8 mouse cellular contexts compared by ENCODE assay signal in the genomic region with DNA sequence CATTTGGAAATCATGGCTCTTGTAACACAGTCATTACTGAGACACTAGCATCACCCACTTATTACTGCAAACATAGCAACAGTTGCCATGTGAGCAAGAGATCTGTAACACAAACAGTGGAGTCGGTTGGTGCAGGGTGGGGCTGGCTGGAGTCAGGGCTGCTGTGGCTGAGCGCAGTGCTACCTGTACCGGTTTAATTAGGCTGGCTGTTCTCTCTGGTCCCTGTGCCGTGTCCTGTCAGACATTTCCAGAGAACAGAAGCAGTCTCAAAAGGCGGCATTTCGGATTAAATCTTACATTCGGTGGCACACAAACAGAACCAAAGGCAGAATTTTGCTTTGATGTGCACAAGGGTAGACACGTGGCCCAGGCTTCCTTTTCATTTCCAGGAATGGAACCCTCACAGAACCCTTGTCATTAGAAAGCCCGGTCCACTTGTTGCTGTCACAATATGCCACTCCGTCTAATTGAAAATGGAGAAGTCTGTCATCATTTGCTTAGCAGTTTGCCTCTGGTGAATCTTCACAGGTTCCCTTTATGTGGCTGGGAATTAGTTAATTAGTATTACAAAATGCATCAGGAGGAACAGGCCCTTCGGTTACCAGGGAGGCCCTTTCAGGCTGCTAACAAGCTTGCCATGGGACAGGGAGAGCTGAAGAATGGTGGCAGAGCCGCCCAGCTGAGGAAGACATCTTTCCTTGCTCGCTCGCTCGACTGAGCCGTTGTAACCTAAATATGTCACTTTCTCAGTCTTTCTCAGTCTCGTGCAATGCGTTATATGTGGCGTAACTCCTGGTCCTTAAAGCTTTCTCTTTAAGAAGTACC.
DNase-seq lines count a peak whose midpoint lies in the region; ATAC-seq and TF ChIP-seq lines count a peak whose summit lies in the region.

No protein-coding gene starts in this region.

- no peaks in the 10 kb centered on the region for H3K36me3 ChIP-seq in intestine, embryonic 14.5 days (ENCODE audit: control insufficient read depth, insufficient read depth, low read length)
- no peaks in the 10 kb centered on the region for H3K36me3 ChIP-seq in stomach, postnatal 0 days (ENCODE audit: control insufficient read depth, insufficient read depth, low read length)

- H3K4me2 ChIP-seq in intestine, embryonic 14.5 days (ENCODE audit: low read length) = no peak overlapping the region
- H3K4me2 ChIP-seq in stomach, postnatal 0 days (replicated peaks; ENCODE audit: low read depth) = no peak overlapping the region

- DNase-seq in adrenal gland, adult (ENCODE audit: inconsistent age in 2 of 2, low spot score in 1 of 2) = peak; percentile 12 to 46
- no peak for DNase-seq in adrenal gland, adult 8-10 months
- no peak for DNase-seq in intestine, embryonic 14.5 days (ENCODE audit: low spot score)
- peak; percentile 78 for DNase-seq in lung, postnatal 36 days
- DNase-seq in stomach, postnatal 0 days (ENCODE audit: low spot score) = peak; percentile 64
- no peak for DNase-seq in gastrocnemius, adult 2 months
- DNase-seq in spleen, adult 12 weeks (ENCODE audit: low spot score) = no peak

- no peak for TF ChIP-seq EP300 in stomach, postnatal 0 days (optimal IDR thresholded peaks at IDR 0.05)

- intact Hi-C loops in gastrocnemius, adult 2 months (cut with DNase I) = no loop called here

- TF ChIP-seq CTCF in stomach, postnatal 0 days (IDR thresholded peaks at IDR 0.05; ENCODE audit: low read depth) = no peak
- TF ChIP-seq CTCF in gastrocnemius, adult 2 months (IDR thresholded peaks at IDR 0.05) = no peak

- H3K9me3 ChIP-seq in intestine, embryonic 14.5 days (ENCODE audit: control insufficient read depth, low read length) = no peaks in the 10 kb centered on the region
- H3K9me3 ChIP-seq in stomach, postnatal 0 days (ENCODE audit: control insufficient read depth, low read length) = no peaks in the 10 kb centered on the region

- no peaks in the 10 kb centered on the region for H3K27me3 ChIP-seq in intestine, embryonic 14.5 days (replicated peaks; ENCODE audit: control insufficient read depth, insufficient read depth, low read length)
- no peaks in the 10 kb centered on the region for H3K27me3 ChIP-seq in stomach, postnatal 0 days (ENCODE audit: control insufficient read depth, insufficient read depth, low read length)

- ATAC-seq in frontal cortex, adult (ENCODE audit: low TSS enrichment) = peak; percentile 75
- peak; percentile 73 for ATAC-seq in intestine, embryonic 14.5 days (replicated peaks; ENCODE audit: low FRiP score, low TSS enrichment, low read depth)
- peak; percentile 94 for ATAC-seq in stomach, postnatal 0 days (ENCODE audit: low FRiP score, low TSS enrichment)

- no peak overlapping the region for H3K27ac ChIP-seq in intestine, embryonic 14.5 days (ENCODE audit: low read depth)
- no peak overlapping the region for H3K27ac ChIP-seq in stomach, postnatal 0 days (replicated peaks)
- no peak overlapping the region for H3K27ac ChIP-seq in gastrocnemius, adult 2 months

- H3K4me1 ChIP-seq in intestine, embryonic 14.5 days (replicated peaks; ENCODE audit: control insufficient read depth, insufficient read depth, low read length) = no peaks in the 10 kb centered on the region
- no peaks in the 10 kb centered on the region for H3K4me1 ChIP-seq in stomach, postnatal 0 days (replicated peaks; ENCODE audit: control insufficient read depth, insufficient read depth)

- 39% methylated on average over 19 of the region's 19 CpGs for WGBS in intestine, embryonic 14.5 days
- 39% methylated on average over 19 of the region's 19 CpGs for WGBS in stomach, postnatal 0 days

- H3K4me3 ChIP-seq in intestine, embryonic 14.5 days (ENCODE audit: low read depth, low read length) = no peak overlapping the region
- no peak overlapping the region for H3K4me3 ChIP-seq in stomach, postnatal 0 days (ENCODE audit: low read depth, low read length)
- H3K4me3 ChIP-seq in gastrocnemius, adult 2 months = no peak overlapping the region

- no peak overlapping the region for H3K9ac ChIP-seq in intestine, embryonic 14.5 days (ENCODE audit: low read length)
- H3K9ac ChIP-seq in stomach, postnatal 0 days (ENCODE audit: low read length) = no peak overlapping the region

Comparison
In these comparisons a context has a peak if more than half of its experiments do, and no peak if none do; other contexts are left out.
1. DNase-seq: peak in adrenal gland, adult (2 of 2), lung, postnatal 36 days (single experiment) and stomach, postnatal 0 days (single experiment); none in adrenal gland, adult 8-10 months (single experiment), intestine, embryonic 14.5 days (single experiment), gastrocnemius, adult 2 months (single experiment) and spleen, adult 12 weeks (single experiment).
2. Peak in every context shown above with its lines, with median percentiles within 50 percentile points of each other: ATAC-seq.